Mouse (Mus musculus) MEL (cell line): ENCODE measurements around the gene Rtn1.

Experiments
- EP300 ChIP-seq, 2 experiments: IDR thresholded peaks; 2 replicates each; pipeline ENCODE4 v1.6.1; 2011; ENCODE audit warnings: improper control_type of control experiment in 2 of 2, low read length in 2 of 2, low read depth in 1 of 2, mild to moderate bottlenecking in 1 of 2
- TBP ChIP-seq: IDR thresholded peaks from 2 replicates; pipeline ENCODE4 v1.8.0; 2011; ENCODE audit warnings: low read depth, low read length, improper control_type of control experiment

GRCm38 (mm10) chr12:72390346-72390745 lies 18.5 kb downstream of the Rtn1 start:
- TF ChIP-seq TBP (no peak), EP300 (IDR thresholded peaks at IDR 0.05; ENCODE audit: low read depth in 1 of 2, low read length in 2 of 2) (no peak)
